Mouse (Mus musculus) bone marrow, adult 2 months (tissue): ENCODE results near the gene Ddx24.

ENCODE experiments used
- CTCF ChIP-seq: fragments of 200-500 bp; IDR thresholded peaks from 2 replicates; pipeline ENCODE4 v1.5.1; 2011; ENCODE audit warnings: low read length, control low read depth; ENCODE audit not compliant: control insufficient read depth, insufficient read depth
- POLR2A ChIP-seq: fragments of 200-500 bp; IDR thresholded peaks from 2 replicates; pipeline ENCODE4 v1.6.1; 2011; ENCODE audit warnings: low read depth, mild to moderate bottlenecking, control low read depth, low read length, borderline replicate concordance; ENCODE audit not compliant: control insufficient read depth

DNA sequence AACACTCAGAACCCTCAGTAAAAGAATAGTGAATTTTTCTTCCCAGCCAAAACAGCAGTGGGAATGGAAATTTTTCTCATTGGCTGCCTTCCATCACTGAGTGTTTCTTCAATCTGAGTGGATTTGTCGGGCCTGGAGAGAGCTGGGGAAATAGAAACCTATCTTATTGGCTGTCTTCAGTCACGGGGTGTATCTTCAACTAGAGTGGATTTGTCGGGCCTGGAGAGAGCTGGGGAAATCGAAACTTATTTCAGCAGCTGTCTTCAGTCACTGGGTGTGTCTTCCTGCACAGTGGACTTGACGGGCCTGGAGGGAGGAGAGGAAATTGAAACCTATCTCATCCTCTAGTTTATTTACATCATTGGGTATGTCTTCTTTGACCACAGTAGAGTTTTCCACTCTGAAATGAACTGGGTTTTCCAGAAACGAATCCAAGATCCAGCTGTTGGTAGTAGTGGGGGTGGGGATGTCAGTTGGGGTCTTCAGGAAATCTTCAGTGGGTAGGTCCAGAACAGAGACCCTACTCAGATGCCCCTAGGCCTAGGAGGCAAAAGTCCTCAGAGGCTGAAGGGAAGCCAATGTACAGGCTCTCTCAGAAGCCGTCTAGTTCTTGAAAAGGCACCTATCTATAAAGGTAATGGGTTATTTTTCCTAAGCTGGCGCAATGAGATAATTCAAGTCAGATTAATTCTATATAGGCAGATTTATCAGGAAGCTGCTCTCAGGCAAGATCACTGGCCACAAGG is 8.5 kb upstream of the Ddx24 start, which contains the start of gene Ifi27:
- TF ChIP-seq POLR2A (no peak; the same call in 1 of the 2 replicates), CTCF (no peak)
